Mouse (Mus musculus) bone marrow macrophage, adult 2 months (primary cell): Measurements from ENCODE around the gene Mcrs1.

Experiments used
- CTCF ChIP-seq: IDR thresholded peaks from 2 replicates; pipeline ENCODE4 v1.5.1; 2012; ENCODE audit warnings: low read depth, mild to moderate bottlenecking, low read length, moderate library complexity
- POLR2A ChIP-seq: IDR thresholded peaks from 2 replicates; pipeline ENCODE4 v1.6.1; 2012; ENCODE audit warnings: mild to moderate bottlenecking, low read depth, low read length, borderline replicate concordance

GRCm38 (mm10) chr15:99253772-99254171 is 2.0 kb upstream of the Mcrs1 start:
- TF ChIP-seq CTCF, result no peak
- TF ChIP-seq POLR2A, result no peak
